Mouse (Mus musculus): Measurements from ENCODE around the gene Olfr1406.
"Not testable (repeated sequence)": the region's sequence is repeated elsewhere in the genome, so short reads cannot be mapped to it uniquely, and the experiment has no call there.

The Olfr1406 gene

DNA sequence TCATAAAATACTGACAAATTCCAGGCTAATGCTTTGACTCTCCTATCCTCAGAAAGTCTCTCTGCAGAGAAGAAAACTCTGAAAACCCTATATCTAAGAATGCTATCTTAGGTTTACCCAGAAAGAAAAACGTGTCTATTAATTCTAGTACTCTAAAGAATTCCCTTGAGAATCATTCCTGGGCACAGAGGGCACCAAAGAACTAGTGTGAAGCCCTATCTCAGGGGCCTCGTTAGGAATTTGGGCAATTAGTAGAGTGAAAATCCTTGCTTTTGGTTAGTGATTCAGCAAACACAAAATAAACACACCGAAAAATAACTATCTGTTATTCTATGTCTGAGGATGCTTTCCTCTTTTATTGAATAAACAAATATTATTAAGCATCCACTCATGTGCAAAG, at the start of gene Olfr1406:
TSS of gene Olfr1406 (minus strand) at position 101 of the 400 bp plus-strand sequence.
- no peak for DNase-seq

DNA sequence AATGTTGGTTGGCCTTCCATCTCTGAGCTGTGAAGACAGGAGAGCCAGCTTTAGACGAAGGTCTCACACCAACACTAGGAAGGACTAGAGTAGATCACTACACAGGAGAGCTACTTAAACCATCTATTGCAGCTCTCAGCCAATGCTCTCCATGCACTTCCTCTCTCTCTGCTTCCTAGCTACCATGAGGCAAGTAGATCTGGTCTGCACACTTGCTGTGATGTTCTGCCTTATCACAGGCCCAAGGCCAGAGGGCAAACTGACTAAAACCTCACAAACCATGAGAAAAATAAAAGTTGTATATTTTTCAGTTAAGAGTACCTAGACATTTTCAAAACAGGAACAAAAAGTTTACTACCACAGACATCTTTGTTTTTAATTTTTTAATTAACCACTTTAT, 46.6 kb upstream of the Olfr1406 start:
- DNase-seq: not testable (repeated sequence)

GRCm38 (mm10) chr1:173227081-173227480, 36.6 kb upstream of the Olfr1406 start, which contains the start of gene Fcer1a:
TSS of gene Fcer1a (minus strand) at chr1:173227214.
- DNase-seq: no peak

GRCm38 (mm10) chr1:173216481-173216880, 26.0 kb upstream of the Olfr1406 start:
- no peak for DNase-seq

GRCm38 (mm10) chr1:173212092-173212491, 21.7 kb upstream of the Olfr1406 start, which contains the start of gene Olfr1404:
TSS of gene Olfr1404 (plus strand) at chr1:173212392.
- DNase-seq: no peak

- no peak for DNase-seq
These were observed 7.1 kb upstream of the Olfr1406 start, which contains the start of gene Olfr218 for GRCm38 (mm10) chr1:173197508-173197907. TSS of gene Olfr218 (plus strand) at chr1:173197808.

GRCm38 (mm10) chr1:173196359-173196758, 5.9 kb upstream of the Olfr1406 start:
- no peak for DNase-seq

- DNase-seq: no peak
These were observed 1.6 kb upstream of the Olfr1406 start for GRCm38 (mm10) chr1:173192059-173192458.

DNA sequence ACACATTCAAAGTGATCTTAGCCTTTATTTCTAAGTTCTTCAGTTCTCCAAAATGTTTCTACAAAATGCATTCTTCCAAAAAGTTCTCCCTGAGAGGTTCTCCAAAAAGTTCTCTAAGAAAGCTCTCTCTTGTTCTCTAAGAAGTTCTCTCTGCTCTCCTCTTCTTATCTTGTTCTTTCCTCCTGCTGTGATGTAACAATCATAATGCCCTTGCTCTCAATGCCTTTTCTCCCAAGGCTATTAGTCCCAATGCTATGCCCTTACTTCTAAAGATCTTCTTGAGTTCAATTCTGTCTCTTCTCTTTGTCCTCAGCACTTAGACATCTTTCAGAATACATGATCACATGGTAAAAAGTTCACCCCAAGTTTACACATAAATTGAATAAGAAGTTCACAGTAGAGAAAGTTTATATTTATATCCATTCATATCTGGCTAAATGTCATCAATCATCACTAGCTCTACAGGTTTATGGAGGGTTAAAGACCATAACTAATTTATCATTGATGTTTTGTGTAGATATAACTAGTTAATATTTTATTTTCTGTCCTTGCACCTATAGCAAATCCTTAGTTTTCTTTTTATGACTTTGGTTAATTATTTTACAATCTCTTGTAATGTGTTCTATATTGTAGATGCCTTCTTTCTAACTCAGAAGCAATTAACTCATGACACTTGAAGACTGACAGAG, 16.1 kb downstream of the Olfr1406 start:
- DNase-seq: no peak

- DNase-seq: no peak
These were observed 53.2 kb downstream of the Olfr1406 start, which contains the start of gene Olfr1408 for GRCm38 (mm10) chr1:173137274-173137673. TSS of gene Olfr1408 (minus strand) at chr1:173137374.

Measured in kidney, adult 9 months (tissue).